Mouse (Mus musculus) myocyte (in vitro differentiated cells): ENCODE results near the gene Lmod1. TPM values are rescaled to one million over a fixed set of nuclear protein-coding genes. Genes with fewer than 3 reads are reported as not detected.

Experiments
- H3K27me3 ChIP-seq: one replicate; pipeline ENCODE4 v1.6.1; 2011; ENCODE audit not compliant: control insufficient read depth, insufficient read depth, insufficient read length
- H3K36me3 ChIP-seq: one replicate; pipeline ENCODE4 v1.6.1; 2011; ENCODE audit not compliant: control insufficient read depth, insufficient read depth
- H3K4me2 ChIP-seq: one replicate; pipeline ENCODE4 v1.6.1; 2011; ENCODE audit warnings: low read depth, control low read depth
- H3K4me3 ChIP-seq: one replicate; pipeline ENCODE4 v1.5.1; 2011; ENCODE audit warnings: mild to moderate bottlenecking, control low read depth, moderate library complexity
- H3K79me2 ChIP-seq: one replicate; pipeline ENCODE4 v1.6.1; 2011; ENCODE audit not compliant: control insufficient read depth, insufficient read depth
- H3ac ChIP-seq: one replicate; pipeline ENCODE4 v1.6.1; 2011; ENCODE audit not compliant: control insufficient read depth, insufficient read length
- CEBPB ChIP-seq: IDR thresholded peaks from 2 replicates; pipeline ENCODE4 v1.6.1; 2011; ENCODE audit warnings: mild to moderate bottlenecking, moderate library complexity; ENCODE audit not compliant: poor library complexity, insufficient read depth, severe bottlenecking
- E2F4 ChIP-seq: IDR thresholded peaks from one replicate; pipeline ENCODE4 v1.6.1; 2011; ENCODE audit warnings: mild to moderate bottlenecking, control low read depth, moderate library complexity; ENCODE audit not compliant: insufficient read depth
- MAX ChIP-seq: IDR thresholded peaks from one replicate; pipeline ENCODE4 v1.6.1; 2011; ENCODE audit warnings: low read depth, mild to moderate bottlenecking, control low read depth
- MYOD1 ChIP-seq, 3 experiments: IDR thresholded peaks; one replicate each; pipeline ENCODE4 v1.6.1; 2011; ENCODE audit warnings: control low read depth in 2 of 3, low read depth in 2 of 3, mild to moderate bottlenecking in 2 of 3, moderate library complexity in 1 of 3; ENCODE audit not compliant: insufficient read length in 2 of 3, control insufficient read depth in 1 of 3
- MYOG ChIP-seq, 3 experiments: IDR thresholded peaks; one replicate each; pipeline ENCODE4 v1.6.1; 2011; ENCODE audit warnings: control low read depth in 2 of 3, low read depth in 2 of 3, mild to moderate bottlenecking in 2 of 3; ENCODE audit not compliant: insufficient read length in 2 of 3, control insufficient read depth in 1 of 3, insufficient read depth in 1 of 3
- POLR2A ChIP-seq: IDR thresholded peaks from one replicate; pipeline ENCODE4 v1.6.1; 2011; ENCODE audit warnings: low read depth, mild to moderate bottlenecking, control low read depth, moderate library complexity; ENCODE audit not compliant: insufficient read length
- POLR2AphosphoS2 ChIP-seq: IDR thresholded peaks from one replicate; pipeline ENCODE4 v1.6.1; 2011; ENCODE audit warnings: low read depth, control low read depth; ENCODE audit not compliant: insufficient read length
- REST ChIP-seq: IDR thresholded peaks from one replicate; pipeline ENCODE4 v1.6.1; 2011; ENCODE audit warnings: mild to moderate bottlenecking, control low read depth, moderate library complexity; ENCODE audit not compliant: insufficient read depth, insufficient read length
- SRF ChIP-seq: IDR thresholded peaks from one replicate; pipeline ENCODE4 v1.6.1; 2011; ENCODE audit warnings: low read depth; ENCODE audit not compliant: control insufficient read depth, insufficient read length
- TCF12 ChIP-seq: IDR thresholded peaks from one replicate; pipeline ENCODE4 v1.6.1; 2011; ENCODE audit warnings: mild to moderate bottlenecking, control low read depth; ENCODE audit not compliant: poor library complexity, insufficient read depth, severe bottlenecking
- TCF3 ChIP-seq: IDR thresholded peaks from one replicate; pipeline ENCODE4 v1.6.1; 2011; ENCODE audit warnings: low read depth, control low read depth; ENCODE audit not compliant: insufficient read length
- USF1 ChIP-seq: IDR thresholded peaks from one replicate; pipeline ENCODE4 v1.6.1; 2011; ENCODE audit warnings: low read depth, mild to moderate bottlenecking, control low read depth, moderate library complexity
- polyA plus RNA-seq: library from polyadenylated mRNA; unstranded; fragments of >200 nt; fragmentation: generic; extraction: Trizol; gene quantifications from one replicate; pipeline ENCODE4 v1.2.1, GENCODE M21; 2012; ENCODE audit warnings: missing spikeins

The Lmod1 gene
- polyA plus RNA-seq, 1 experiment = 7.1 TPM

- no peak overlapping the region for H3ac ChIP-seq
- H3K36me3 ChIP-seq = peaks cover 59% of the 10 kb centered on the region
- no peak overlapping the region for H3K4me3 ChIP-seq
- H3K27me3 ChIP-seq = no peaks in the 10 kb centered on the region
- no peak overlapping the region for H3K4me2 ChIP-seq
- peaks cover 10% of the 10 kb centered on the region for H3K79me2 ChIP-seq
- TF ChIP-seq REST = no peak
- TF ChIP-seq MYOG (IDR thresholded peaks at IDR 0.05; ENCODE audit: control insufficient read depth in 1 of 3, insufficient read depth in 1 of 3, insufficient read length in 2 of 3, low read depth in 2 of 3) = no peak
- no peak for TF ChIP-seq CEBPB
- no peak for TF ChIP-seq POLR2A
- no peak for TF ChIP-seq TCF12
- no peak for TF ChIP-seq SRF
- no peak for TF ChIP-seq POLR2AphosphoS2
- TF ChIP-seq E2F4 = no peak
- no peak for TF ChIP-seq TCF3
- no peak for TF ChIP-seq MYOD1 (IDR thresholded peaks at IDR 0.05; ENCODE audit: control insufficient read depth in 1 of 3, insufficient read length in 2 of 3, low read depth in 2 of 3)
- TF ChIP-seq USF1 = no peak
- no peak for TF ChIP-seq MAX
Observed at GRCm38 (mm10) chr1:135412130-135412529, 87.5 kb downstream of the Lmod1 start.

DNA sequence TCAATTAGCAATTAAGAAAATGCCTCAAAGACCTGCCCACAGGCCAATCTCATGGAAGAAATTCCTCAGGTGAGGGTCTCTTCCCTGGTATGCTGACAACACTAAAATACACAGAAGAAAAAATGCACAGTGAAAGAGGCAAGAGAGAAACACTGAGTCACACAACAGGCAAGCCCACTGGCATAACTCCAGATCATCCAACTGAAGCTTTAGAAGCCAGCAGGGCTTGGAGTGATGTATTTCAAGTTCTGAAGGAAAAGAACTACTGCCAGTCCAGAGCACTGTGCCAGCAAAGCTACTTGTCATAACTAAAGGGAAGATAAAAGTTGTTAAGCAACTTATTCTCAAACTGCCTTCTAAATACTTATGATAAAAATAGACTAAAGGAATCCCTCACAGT is 89.4 kb downstream of the Lmod1 start:
- Histone ChIP-seq H3K4me3 (no peak overlapping the region), H3K4me2 (no peak overlapping the region), H3K79me2 (peaks cover 10% of the 10 kb centered on the region), H3ac (no peak overlapping the region), H3K27me3 (no peaks in the 10 kb centered on the region), H3K36me3 (peaks cover 59% of the 10 kb centered on the region)
- no peak for TF ChIP-seq POLR2AphosphoS2
- no peak for TF ChIP-seq MAX

Other genes starting within 250 kb of the Lmod1 start
- gene Lgr6, start 219.5 kb upstream of the Lmod1 start, polyA plus RNA-seq = 2.1 TPM
- gene Ptpn7, start 192.1 kb upstream of the Lmod1 start, polyA plus RNA-seq = 0.26 TPM
- 61.2 TPM for gene Arl8a, start 178.0 kb upstream of the Lmod1 start, polyA plus RNA-seq
- 0.07 TPM for gene Gpr37l1, start 157.1 kb upstream of the Lmod1 start, polyA plus RNA-seq
- gene Elf3, start 66.2 kb upstream of the Lmod1 start, polyA plus RNA-seq = 0.10 TPM
- gene Rnpep, start 40.7 kb upstream of the Lmod1 start, polyA plus RNA-seq = 23.2 TPM
- 172 TPM for gene Timm17a, start 11.0 kb upstream of the Lmod1 start, polyA plus RNA-seq
- 92.0 TPM for gene Shisa4, start 50.4 kb downstream of the Lmod1 start, polyA plus RNA-seq
- gene Ipo9, start 105.7 kb downstream of the Lmod1 start, polyA plus RNA-seq = 55.5 TPM